Mouse (Mus musculus): ENCODE data around the gene Mcl1. TPM values are rescaled to one million over a fixed set of nuclear protein-coding genes. Genes with fewer than 3 reads are reported as not detected.

Gene Mcl1
- polyA plus RNA-seq, 1 experiment from 2014 or later = 63.2 TPM

- peak overlapping the region; percentile 37; the same call in 1 of the 2 replicates for H3K4me2 ChIP-seq (ENCODE audit: low read depth, severe bottlenecking)
- 31% methylated on average over 10 of the region's 10 CpGs for whole genome bisulfite sequencing
- peaks cover 43% of the 10 kb centered on the region for H3K4me1 ChIP-seq (ENCODE audit: control insufficient read depth, insufficient read depth, low read length)
- peak; percentile 49 for DNase-seq (ENCODE audit: low spot score)
- H3K4me3 ChIP-seq (ENCODE audit: low read depth, low read length) = no peak overlapping the region
- no peaks in the 10 kb centered on the region for H3K27me3 ChIP-seq (ENCODE audit: control insufficient read depth, insufficient read depth, low read length)
- H3K9me3 ChIP-seq (ENCODE audit: control insufficient read depth, low read length) = no peaks in the 10 kb centered on the region
- peaks cover 4% of the 10 kb centered on the region for H3K36me3 ChIP-seq (ENCODE audit: control insufficient read depth, insufficient read depth, low read length)
- H3K27ac ChIP-seq (replicated peaks; ENCODE audit: low read depth, low read length) = peak overlapping the region; percentile 95
- no peak for ATAC-seq (ENCODE audit: insufficient number of reproducible peaks, low FRiP score, low TSS enrichment, low read depth)
- H3K9ac ChIP-seq (ENCODE audit: low read length) = peak overlapping the region; percentile 30
Measured at GRCm38 (mm10) chr3:95672861-95673706, 14.5 kb downstream of the Mcl1 start.

- H3K36me3 ChIP-seq (ENCODE audit: control insufficient read depth, insufficient read depth, low read length) = peaks cover 4% of the 10 kb centered on the region
- H3K9me3 ChIP-seq (ENCODE audit: control insufficient read depth, low read length) = no peaks in the 10 kb centered on the region
- peak overlapping the region; percentile 95 for H3K27ac ChIP-seq (replicated peaks; ENCODE audit: low read depth, low read length)
- H3K9ac ChIP-seq (ENCODE audit: low read length) = peak overlapping the region; percentile 28
- peak overlapping the region; percentile 37; the same call in 1 of the 2 replicates for H3K4me2 ChIP-seq (ENCODE audit: low read depth, severe bottlenecking)
- peaks cover 43% of the 10 kb centered on the region for H3K4me1 ChIP-seq (ENCODE audit: control insufficient read depth, insufficient read depth, low read length)
- WGBS = 16% methylated on average over 11 of the region's 11 CpGs
- ATAC-seq (ENCODE audit: insufficient number of reproducible peaks, low FRiP score, low TSS enrichment, low read depth) (peak; percentile 6; the same call in 1 of the 2 replicates), DNase-seq (ENCODE audit: low spot score) (no peak)
- no peaks in the 10 kb centered on the region for H3K27me3 ChIP-seq (ENCODE audit: control insufficient read depth, insufficient read depth, low read length)
- H3K4me3 ChIP-seq (ENCODE audit: low read depth, low read length) = peak overlapping the region; percentile 18; the same call in 1 of the 2 replicates
Measured at GRCm38 (mm10) chr3:95673707-95674211, 15.2 kb downstream of the Mcl1 start.

DNA sequence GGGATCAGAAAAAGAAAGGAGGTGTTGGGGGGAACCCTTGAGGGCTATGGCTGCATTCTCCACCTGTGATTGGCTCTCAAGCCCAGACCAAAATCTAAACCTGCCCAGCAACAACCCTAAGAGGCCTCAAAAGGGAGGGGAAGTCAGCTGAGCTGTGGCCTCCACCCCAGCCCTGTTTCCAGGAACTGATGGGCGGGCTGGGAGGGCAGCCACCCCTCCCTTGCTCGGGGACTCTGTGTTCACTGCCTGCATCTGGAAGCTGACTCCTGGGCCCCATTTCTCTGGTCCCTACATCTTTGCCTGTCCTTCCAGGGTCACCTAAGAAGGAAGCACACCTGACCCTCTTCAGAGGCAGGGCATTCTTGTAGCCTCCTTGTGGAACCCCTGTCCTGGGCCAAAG is 15.6 kb downstream of the Mcl1 start:
- Histone ChIP-seq H3K27me3 (ENCODE audit: control insufficient read depth, insufficient read depth, low read length) (no peaks in the 10 kb centered on the region), H3K9me3 (ENCODE audit: control insufficient read depth, low read length) (no peaks in the 10 kb centered on the region), H3K4me1 (ENCODE audit: control insufficient read depth, insufficient read depth, low read length) (peaks cover 43% of the 10 kb centered on the region), H3K27ac (replicated peaks; ENCODE audit: low read depth, low read length) (peak overlapping the region; percentile 95), H3K9ac (ENCODE audit: low read length) (peak overlapping the region; percentile 28; the same call in 1 of the 2 replicates), H3K4me3 (ENCODE audit: low read depth, low read length) (no peak overlapping the region; the same call in 1 of the 2 replicates), H3K36me3 (ENCODE audit: control insufficient read depth, insufficient read depth, low read length) (peaks cover 3% of the 10 kb centered on the region), H3K4me2 (ENCODE audit: low read depth, severe bottlenecking) (peak overlapping the region; percentile 37)
- WGBS = 0% methylated on average over 2 of the region's 2 CpGs
- peak; percentile 72 for ATAC-seq (ENCODE audit: insufficient number of reproducible peaks, low FRiP score, low TSS enrichment, low read depth)
- DNase-seq (ENCODE audit: low spot score) = peak; percentile 76

GRCm38 (mm10) chr3:95674812-95675211 is 16.2 kb downstream of the Mcl1 start:
- Histone ChIP-seq H3K27me3 (ENCODE audit: control insufficient read depth, insufficient read depth, low read length) (no peaks in the 10 kb centered on the region), H3K4me2 (ENCODE audit: low read depth, severe bottlenecking) (peak overlapping the region; percentile 24; the same call in 1 of the 2 replicates), H3K9me3 (ENCODE audit: control insufficient read depth, low read length) (no peaks in the 10 kb centered on the region), H3K4me1 (ENCODE audit: control insufficient read depth, insufficient read depth, low read length) (peaks cover 43% of the 10 kb centered on the region), H3K36me3 (ENCODE audit: control insufficient read depth, insufficient read depth, low read length) (no peaks in the 10 kb centered on the region; the same call in 1 of the 2 replicates), H3K9ac (ENCODE audit: low read length) (0 out of 2 replicates have a peak overlapping the region, but pooled peaks have one; percentile 12), H3K27ac (replicated peaks; ENCODE audit: low read depth, low read length) (peak overlapping the region; percentile 95), H3K4me3 (ENCODE audit: low read depth, low read length) (no peak overlapping the region)
- DNase-seq (ENCODE audit: low spot score) = peak; percentile 59
- WGBS = 7% methylated on average over 6 of the region's 6 CpGs
- no peak for ATAC-seq (ENCODE audit: insufficient number of reproducible peaks, low FRiP score, low TSS enrichment, low read depth)

DNA sequence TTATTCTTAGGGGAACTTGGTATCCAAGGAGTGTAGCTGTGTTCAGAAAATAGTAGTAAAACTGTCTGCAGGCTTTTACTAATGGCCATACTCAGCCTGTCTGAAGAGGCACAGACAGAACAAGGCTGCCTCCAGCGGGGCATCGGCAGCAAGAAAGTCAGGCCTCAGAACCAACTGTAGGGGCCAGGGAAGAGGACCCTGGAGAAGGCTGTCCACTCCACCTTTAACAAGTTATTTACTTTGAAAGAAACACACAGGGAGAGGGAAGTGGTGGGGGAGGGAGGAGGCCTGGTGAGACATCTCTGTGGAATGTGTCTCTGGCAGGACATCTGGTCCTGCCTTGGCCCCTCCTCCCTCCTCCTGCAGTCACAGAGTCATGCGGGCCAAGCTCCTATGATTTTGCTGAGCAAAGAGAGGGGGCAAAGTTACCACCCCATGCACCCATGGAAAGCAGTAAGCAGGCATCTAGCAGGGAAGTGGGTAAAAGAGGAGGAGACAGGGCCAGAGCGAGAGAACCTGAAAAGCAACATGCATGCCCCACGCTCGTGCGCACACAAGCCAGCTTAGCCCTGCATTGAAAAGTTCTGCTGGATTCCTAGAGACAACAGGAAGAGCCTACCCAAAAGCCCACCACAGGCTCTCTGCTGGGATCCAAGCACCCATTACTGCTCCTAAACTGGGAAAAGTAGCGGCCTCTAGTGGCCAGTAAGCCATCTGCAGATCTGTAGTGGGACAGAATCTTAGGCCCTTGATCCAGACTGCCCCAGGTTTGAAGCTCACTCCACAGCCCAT is 16.9 kb downstream of the Mcl1 start:
- Histone ChIP-seq H3K27ac (replicated peaks; ENCODE audit: low read depth, low read length) (peak overlapping the region; percentile 95), H3K4me3 (ENCODE audit: low read depth, low read length) (no peak overlapping the region; the same call in 1 of the 2 replicates), H3K27me3 (ENCODE audit: control insufficient read depth, insufficient read depth, low read length) (no peaks in the 10 kb centered on the region), H3K9me3 (ENCODE audit: control insufficient read depth, low read length) (no peaks in the 10 kb centered on the region), H3K36me3 (ENCODE audit: control insufficient read depth, insufficient read depth, low read length) (no peaks in the 10 kb centered on the region; the same call in 1 of the 2 replicates), H3K4me2 (ENCODE audit: low read depth, severe bottlenecking) (peak overlapping the region; percentile 24; the same call in 1 of the 2 replicates), H3K9ac (ENCODE audit: low read length) (peak overlapping the region; percentile 17), H3K4me1 (ENCODE audit: control insufficient read depth, insufficient read depth, low read length) (peaks cover 43% of the 10 kb centered on the region)
- ATAC-seq (ENCODE audit: insufficient number of reproducible peaks, low FRiP score, low TSS enrichment, low read depth) = 0 out of 2 replicates have a peak, but pooled peaks have one; percentile 14
- peak; percentile 74 for DNase-seq (ENCODE audit: low spot score)
- WGBS = 7% methylated on average over 8 of the region's 8 CpGs

- DNase-seq (ENCODE audit: low spot score) (peak; percentile 79), ATAC-seq (ENCODE audit: insufficient number of reproducible peaks, low FRiP score, low TSS enrichment, low read depth) (no peak)
- H3K4me3 ChIP-seq (ENCODE audit: low read depth, low read length) = no peak overlapping the region
- no peaks in the 10 kb centered on the region for H3K9me3 ChIP-seq (ENCODE audit: control insufficient read depth, low read length)
- no peak overlapping the region for H3K4me2 ChIP-seq (ENCODE audit: low read depth, severe bottlenecking)
- H3K4me1 ChIP-seq (ENCODE audit: control insufficient read depth, insufficient read depth, low read length) = peaks cover 52% of the 10 kb centered on the region
- H3K36me3 ChIP-seq (ENCODE audit: control insufficient read depth, insufficient read depth, low read length) = no peaks in the 10 kb centered on the region
- no peak overlapping the region for H3K9ac ChIP-seq (ENCODE audit: low read length)
- H3K27ac ChIP-seq (replicated peaks; ENCODE audit: low read depth, low read length) = no peak overlapping the region; the same call in 1 of the 2 replicates
- no peaks in the 10 kb centered on the region for H3K27me3 ChIP-seq (ENCODE audit: control insufficient read depth, insufficient read depth, low read length)
- 59% methylated on average over 15 of the region's 15 CpGs for WGBS
Measured at GRCm38 (mm10) chr3:95676745-95677419, 18.3 kb downstream of the Mcl1 start.

DNA sequence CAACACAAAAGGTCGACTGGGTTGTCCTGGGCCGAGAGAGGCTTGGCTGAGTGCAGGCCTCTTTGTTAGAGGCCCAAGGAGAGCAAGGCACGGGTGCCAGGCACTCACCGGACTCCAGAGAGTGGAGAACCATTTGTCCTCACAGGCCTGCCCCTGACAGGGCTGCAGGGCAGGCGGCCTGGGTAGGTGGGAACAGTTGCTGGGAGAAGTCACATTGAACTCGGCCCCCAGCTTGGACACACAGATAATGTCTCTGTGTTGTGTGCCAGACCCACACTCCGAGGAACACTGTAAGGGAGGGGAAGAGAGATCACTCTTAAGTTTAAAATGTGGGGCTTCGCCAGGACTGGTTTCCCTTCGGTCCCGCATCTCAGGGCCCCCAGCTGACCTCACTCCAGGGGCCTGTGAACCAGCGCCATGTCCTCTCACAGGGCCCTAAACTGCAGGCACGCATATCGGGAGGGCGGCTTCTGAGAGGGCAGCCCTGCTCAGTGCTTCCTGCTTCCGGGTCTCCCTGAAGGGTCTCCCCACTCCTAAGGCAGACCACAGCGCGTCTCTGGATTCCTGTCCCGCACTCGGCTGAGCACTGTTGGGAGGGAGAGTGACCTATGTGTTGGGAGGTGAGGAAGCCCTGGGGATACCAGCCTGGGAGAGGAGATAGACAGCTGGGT is 19.0 kb downstream of the Mcl1 start:
- Histone ChIP-seq H3K27ac (replicated peaks; ENCODE audit: low read depth, low read length) (no peak overlapping the region), H3K4me3 (ENCODE audit: low read depth, low read length) (no peak overlapping the region), H3K9ac (ENCODE audit: low read length) (no peak overlapping the region), H3K9me3 (ENCODE audit: control insufficient read depth, low read length) (no peaks in the 10 kb centered on the region), H3K36me3 (ENCODE audit: control insufficient read depth, insufficient read depth, low read length) (no peaks in the 10 kb centered on the region), H3K27me3 (ENCODE audit: control insufficient read depth, insufficient read depth, low read length) (no peaks in the 10 kb centered on the region), H3K4me1 (ENCODE audit: control insufficient read depth, insufficient read depth, low read length) (peaks cover 46% of the 10 kb centered on the region), H3K4me2 (ENCODE audit: low read depth, severe bottlenecking) (no peak overlapping the region)
- DNase-seq (ENCODE audit: low spot score) (no peak), ATAC-seq (ENCODE audit: insufficient number of reproducible peaks, low FRiP score, low TSS enrichment, low read depth) (no peak)
- 79% methylated on average over 19 of the region's 19 CpGs for WGBS
